Mouse (Mus musculus) layer of hippocampus, adult 18-20 months (tissue): ENCODE data around the gene Fxyd5. TPM values are rescaled to one million over a fixed set of nuclear protein-coding genes. Genes with fewer than 3 reads are reported as not detected.

Experiments used
- DNase-seq, 2 experiments: peaks; one replicate each; pipeline ENCODE4 v3.0.0; 2022; ENCODE audit warnings: low spot score in 2 of 2
- microRNA-seq, 2 experiments: library from miRNA; unstranded; fragments of <30 nt; microRNA quantifications; one replicate each; pipeline ENCODE4 v1.2.0; 2021
- total RNA-seq, 2 experiments: library from RNA; stranded (reverse); gene quantifications; 2 replicates each; pipeline ENCODE4 v1.2.3; 2021

Fxyd5 gene
- total RNA-seq, 2 experiments from 2014 or later: 16.8 to 21.5 TPM

DNA sequence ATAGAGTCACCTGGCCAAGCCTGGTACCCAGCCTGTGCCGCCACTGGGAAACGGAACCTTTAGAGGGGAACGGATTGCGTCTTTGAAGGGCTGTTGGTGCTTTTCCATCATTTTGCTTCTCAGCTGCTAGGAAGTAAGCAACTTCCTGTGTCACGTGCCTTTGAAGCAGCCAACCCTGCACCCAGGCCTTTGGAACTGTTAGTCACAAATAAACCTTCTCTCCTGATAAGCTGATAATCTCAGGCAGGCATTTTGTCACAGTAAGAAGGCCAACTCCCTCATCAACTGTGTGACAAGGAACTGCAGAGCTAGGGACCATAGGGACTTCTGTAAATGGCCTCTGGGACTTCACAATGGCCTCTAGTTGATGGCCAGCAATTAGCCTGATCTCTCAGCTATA, 50.1 kb downstream of the Fxyd5 start:
- DNase-seq: no peak

DNA sequence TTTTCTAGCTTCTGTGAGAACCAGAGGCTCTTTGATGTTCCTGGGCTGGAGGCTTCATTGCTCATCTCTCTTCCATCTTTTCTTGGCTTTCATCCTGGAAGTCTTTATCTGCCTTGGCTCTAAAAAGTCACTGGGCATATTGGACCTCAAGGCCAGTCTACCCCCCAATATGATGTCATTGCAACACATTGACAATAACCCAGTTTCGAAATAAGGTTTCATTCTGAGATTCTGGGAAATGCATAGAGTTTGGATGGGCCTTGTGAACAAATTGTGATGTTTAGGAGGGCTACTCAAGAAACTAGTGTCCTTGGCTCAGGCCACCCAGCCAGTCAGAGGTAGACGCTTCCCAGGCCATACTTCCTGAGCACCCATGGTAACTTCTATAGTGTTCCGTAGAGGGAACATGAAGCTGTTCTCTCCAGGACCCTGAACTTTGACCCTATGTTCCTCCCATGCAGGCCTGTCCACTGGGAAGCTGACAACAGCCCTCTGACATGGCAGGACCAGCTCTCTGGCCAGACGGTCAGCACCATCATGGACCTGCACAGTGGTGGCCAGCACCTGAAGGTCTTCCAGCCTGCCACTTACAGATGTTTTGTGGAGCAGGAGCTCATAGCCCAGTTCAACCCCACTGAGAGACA, 53.6 kb downstream of the Fxyd5 start:
- DNase-seq: no peak

DNA sequence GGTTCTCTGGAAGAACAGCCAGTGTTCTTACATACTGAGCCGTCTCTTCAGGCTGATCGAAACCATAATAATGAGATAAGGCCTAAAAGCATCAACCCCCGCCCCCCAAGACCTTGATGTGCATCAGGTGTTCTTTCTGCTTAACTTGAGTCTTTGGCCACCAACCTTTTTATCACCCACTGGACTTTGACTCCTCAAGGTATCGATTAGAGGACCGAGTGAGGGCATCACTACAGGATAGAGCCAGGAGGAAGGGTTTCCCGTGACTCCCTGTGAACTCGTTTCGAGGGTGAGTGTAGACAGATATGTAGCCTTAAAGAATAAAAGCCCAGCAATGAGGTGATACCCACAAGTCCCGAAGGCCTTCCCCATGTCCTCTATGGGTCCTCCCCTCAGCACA, 56.9 kb downstream of the Fxyd5 start:
- no peak for DNase-seq

Small RNA genes lying within 50 kb of the gene (microRNA-seq; reads per million reads assigned to microRNA genes)
- 0 reads per million in 2 experiments for gene Mir7050

Other genes starting within 250 kb of the Fxyd5 start
- not detected for gene Ffar2, start 218.7 kb downstream of the Fxyd5 start, total RNA-seq
- gene Ffar3, start 186.3 kb downstream of the Fxyd5 start, total RNA-seq: not detected
- not detected for gene Ffar1, start 180.9 kb downstream of the Fxyd5 start, total RNA-seq
- not detected for gene Cd22, start 162.1 kb downstream of the Fxyd5 start, total RNA-seq
- gene Mag, start 127.6 kb downstream of the Fxyd5 start, total RNA-seq: 100 to 1,000 TPM; 155 to 176 TPM
- gene Hamp2, start 117.8 kb downstream of the Fxyd5 start, total RNA-seq: not detected
- not detected for gene Hamp, start 98.4 kb downstream of the Fxyd5 start, total RNA-seq
- gene Usf2, start 85.7 kb downstream of the Fxyd5 start, total RNA-seq: 100 to 1,000 TPM; 134 to 139 TPM
- 1 to 10 TPM; 6.6 to 7.6 TPM for gene Lsr, start 69.0 kb downstream of the Fxyd5 start, total RNA-seq
- under 1 TPM in 1 of 2 experiments, not detected in 1; 0.18 TPM for gene Fam187b, start 68.7 kb downstream of the Fxyd5 start, total RNA-seq
- 100 to 1,000 TPM in 1 of 2 experiments, 10 to 100 TPM in 1; 87.4 to 103 TPM for gene Fxyd7, start 9.0 kb upstream of the Fxyd5 start, total RNA-seq
- 100 to 1,000 TPM; 113 to 114 TPM for gene Fxyd1, start 14.7 kb upstream of the Fxyd5 start, total RNA-seq
- 10 to 100 TPM; 37.9 to 40.4 TPM for gene Lgi4, start 16.9 kb upstream of the Fxyd5 start, total RNA-seq
- gene Fxyd3, start 34.2 kb upstream of the Fxyd5 start, total RNA-seq: under 1 TPM; 0.58 to 0.92 TPM
- 1 to 10 TPM; 4.3 to 7.0 TPM for gene Hpn, start 72.8 kb upstream of the Fxyd5 start, total RNA-seq
- 100 to 1,000 TPM; 669 to 714 TPM for gene Scn1b, start 84.5 kb upstream of the Fxyd5 start, total RNA-seq
- 100 to 1,000 TPM; 108 to 115 TPM for gene Gramd1a, start 113.4 kb upstream of the Fxyd5 start, total RNA-seq
- gene Scgb2b2, start 248.0 kb upstream of the Fxyd5 start, total RNA-seq: not detected
- not detected for gene Scgb1b2, start 249.3 kb upstream of the Fxyd5 start, total RNA-seq